Mouse (Mus musculus): Measurements from ENCODE around the gene Mbl2. TPM values are rescaled to one million over a fixed set of nuclear protein-coding genes. Genes with fewer than 3 reads are reported as not detected.

Gene Mbl2
- not detected in 2 replicates for polyA plus RNA-seq (2012; rRNA removed)

DNA sequence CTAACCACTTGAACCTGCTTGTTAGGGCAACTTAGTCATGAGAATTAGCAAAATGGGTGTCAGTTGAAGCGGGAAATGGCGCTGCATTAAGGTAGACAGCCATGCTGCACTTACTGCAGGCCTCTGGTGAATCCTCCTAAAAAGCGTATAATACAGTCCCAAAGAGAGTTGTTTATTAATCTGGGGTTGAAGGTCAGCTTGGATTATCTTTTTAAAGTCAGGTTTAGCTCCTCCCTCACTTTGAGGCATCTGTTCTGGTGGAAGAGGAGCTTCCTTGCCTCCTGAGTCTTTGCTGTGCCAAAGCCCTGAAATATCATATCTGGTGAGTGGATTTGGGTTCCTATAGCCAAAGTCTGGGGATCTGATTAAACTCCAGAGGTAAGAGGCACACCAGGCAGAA is at the start of gene Mbl2:
TSS of gene Mbl2 (plus strand) at position 252 of the 400 bp plus-strand sequence.
- H3K4me3 ChIP-seq (ENCODE audit: control insufficient read depth, low read depth, low read length) = no peak within 1 kb of the TSS
- H3K27ac ChIP-seq (ENCODE audit: control insufficient read depth, insufficient read depth, low read depth, low read length) = no peak within 1 kb of the TSS
- H3K36me3 ChIP-seq (ENCODE audit: control insufficient read depth, insufficient read depth, low read length) = no peaks in the 10 kb centered on the region
- TF ChIP-seq POLR2A (IDR thresholded peaks at IDR 0.05; ENCODE audit: control insufficient read depth, low read depth, low read length) = no peak
- no peaks in the 10 kb centered on the region; the same call in 1 of the 2 replicates for H3K4me1 ChIP-seq (ENCODE audit: control insufficient read depth, insufficient read depth, low read length)
- H3K27me3 ChIP-seq (ENCODE audit: control insufficient read depth, insufficient read depth, low read length) = no peaks in the 10 kb centered on the region

- TF ChIP-seq POLR2A (IDR thresholded peaks at IDR 0.05; ENCODE audit: control insufficient read depth, low read depth, low read length) (no peak), CTCF (IDR thresholded peaks at IDR 0.05; ENCODE audit: control insufficient read depth, insufficient read depth, insufficient replicate concordance, low read depth, low read length) (no peak)
- Histone ChIP-seq H3K27me3 (ENCODE audit: control insufficient read depth, insufficient read depth, low read length) (no peaks in the 10 kb centered on the region), H3K27ac (ENCODE audit: control insufficient read depth, insufficient read depth, low read depth, low read length) (no peak overlapping the region), H3K4me3 (ENCODE audit: control insufficient read depth, low read depth, low read length) (peak overlapping the region; percentile 2; the same call in 1 of the 2 replicates), H3K36me3 (ENCODE audit: control insufficient read depth, insufficient read depth, low read length) (no peaks in the 10 kb centered on the region), H3K4me1 (ENCODE audit: control insufficient read depth, insufficient read depth, low read length) (no peaks in the 10 kb centered on the region)
Measured at GRCm38 (mm10) chr19:30185536-30185935, 47.2 kb upstream of the Mbl2 start.

GRCm38 (mm10) chr19:30187232-30187631 is 45.5 kb upstream of the Mbl2 start:
- Histone ChIP-seq H3K4me1 (ENCODE audit: control insufficient read depth, insufficient read depth, low read length) (no peaks in the 10 kb centered on the region), H3K27ac (ENCODE audit: control insufficient read depth, insufficient read depth, low read depth, low read length) (no peak overlapping the region), H3K27me3 (ENCODE audit: control insufficient read depth, insufficient read depth, low read length) (no peaks in the 10 kb centered on the region), H3K4me3 (ENCODE audit: control insufficient read depth, low read depth, low read length) (no peak overlapping the region), H3K36me3 (ENCODE audit: control insufficient read depth, insufficient read depth, low read length) (no peaks in the 10 kb centered on the region)
- TF ChIP-seq CTCF (IDR thresholded peaks at IDR 0.05; ENCODE audit: control insufficient read depth, insufficient read depth, insufficient replicate concordance, low read depth, low read length) (no peak), POLR2A (IDR thresholded peaks at IDR 0.05; ENCODE audit: control insufficient read depth, low read depth, low read length) (no peak)

- no peak for TF ChIP-seq POLR2A (IDR thresholded peaks at IDR 0.05; ENCODE audit: control insufficient read depth, low read depth, low read length)
- no peak for TF ChIP-seq CTCF (IDR thresholded peaks at IDR 0.05; ENCODE audit: control insufficient read depth, insufficient read depth, insufficient replicate concordance, low read depth, low read length)
- H3K4me3 ChIP-seq (ENCODE audit: control insufficient read depth, low read depth, low read length) = no peak overlapping the region
- no peaks in the 10 kb centered on the region for H3K27me3 ChIP-seq (ENCODE audit: control insufficient read depth, insufficient read depth, low read length)
- no peaks in the 10 kb centered on the region for H3K36me3 ChIP-seq (ENCODE audit: control insufficient read depth, insufficient read depth, low read length)
- H3K27ac ChIP-seq (ENCODE audit: control insufficient read depth, insufficient read depth, low read depth, low read length) = no peak overlapping the region
- no peaks in the 10 kb centered on the region for H3K4me1 ChIP-seq (ENCODE audit: control insufficient read depth, insufficient read depth, low read length)
Measured at GRCm38 (mm10) chr19:30194999-30195398, 37.7 kb upstream of the Mbl2 start.

DNA sequence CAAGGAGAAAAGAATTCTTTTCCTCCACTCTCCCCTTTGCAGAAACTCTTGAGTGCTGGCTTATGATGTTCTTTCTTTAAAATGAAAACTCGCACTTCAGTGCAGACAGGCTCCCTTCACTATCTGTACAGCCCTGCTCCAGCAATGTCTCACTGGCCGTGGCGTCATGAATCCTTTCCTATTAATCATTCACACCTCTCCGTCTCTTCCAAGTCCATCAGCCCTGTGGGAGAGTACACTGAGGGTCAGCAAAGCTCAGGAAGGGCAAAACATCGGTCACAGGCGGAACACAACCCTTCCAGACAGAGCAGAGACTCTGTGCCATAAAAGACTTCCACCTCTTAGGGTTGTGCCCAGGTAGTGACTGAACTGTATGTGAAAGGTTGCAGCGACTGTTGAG is 30.6 kb upstream of the Mbl2 start:
- Histone ChIP-seq H3K36me3 (ENCODE audit: control insufficient read depth, insufficient read depth, low read length) (no peaks in the 10 kb centered on the region), H3K27me3 (ENCODE audit: control insufficient read depth, insufficient read depth, low read length) (no peaks in the 10 kb centered on the region), H3K4me3 (ENCODE audit: control insufficient read depth, low read depth, low read length) (no peak overlapping the region), H3K27ac (ENCODE audit: control insufficient read depth, insufficient read depth, low read depth, low read length) (no peak overlapping the region), H3K4me1 (ENCODE audit: control insufficient read depth, insufficient read depth, low read length) (no peaks in the 10 kb centered on the region)
- TF ChIP-seq POLR2A (IDR thresholded peaks at IDR 0.05; ENCODE audit: control insufficient read depth, low read depth, low read length) (no peak), CTCF (IDR thresholded peaks at IDR 0.05; ENCODE audit: control insufficient read depth, insufficient read depth, insufficient replicate concordance, low read depth, low read length) (no peak)

DNA sequence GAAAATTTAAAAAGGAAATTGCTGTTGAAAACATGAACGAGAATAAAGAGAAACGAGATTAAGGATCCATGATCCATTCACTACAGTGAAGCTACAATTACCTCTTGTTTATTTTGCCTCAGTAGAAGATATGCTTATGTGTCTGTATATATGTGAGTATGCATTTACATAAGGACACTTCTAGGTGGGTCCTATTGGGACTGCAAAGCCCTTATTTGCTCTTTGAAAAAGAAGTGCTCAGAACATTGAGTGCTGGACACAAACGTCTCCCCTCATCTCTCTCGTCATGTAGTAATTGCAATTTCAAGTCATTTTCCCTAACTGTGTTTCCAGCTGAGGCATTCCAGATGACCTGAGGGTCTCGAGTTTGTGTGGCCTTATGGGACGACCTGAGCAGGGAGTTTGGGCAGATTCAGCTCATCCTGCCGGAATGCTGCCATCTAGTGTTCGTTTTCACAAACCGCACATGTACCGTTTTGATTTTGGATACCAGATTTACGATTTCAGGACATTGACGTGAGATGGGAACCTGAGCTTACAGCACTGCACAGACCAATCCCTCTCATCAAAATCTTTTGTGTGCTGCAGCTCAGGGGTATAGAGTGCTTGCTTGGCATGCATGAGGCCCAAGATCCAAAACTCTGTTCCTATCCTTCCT is 27.5 kb upstream of the Mbl2 start:
- no peak for TF ChIP-seq POLR2A (IDR thresholded peaks at IDR 0.05; ENCODE audit: control insufficient read depth, low read depth, low read length)
- peak; percentile 67; the same call in 1 of the 2 replicates for TF ChIP-seq CTCF (IDR thresholded peaks at IDR 0.05; ENCODE audit: control insufficient read depth, insufficient read depth, insufficient replicate concordance, low read depth, low read length)
- Histone ChIP-seq H3K36me3 (ENCODE audit: control insufficient read depth, insufficient read depth, low read length) (no peaks in the 10 kb centered on the region), H3K4me3 (ENCODE audit: control insufficient read depth, low read depth, low read length) (no peak overlapping the region), H3K27ac (ENCODE audit: control insufficient read depth, insufficient read depth, low read depth, low read length) (no peak overlapping the region), H3K4me1 (ENCODE audit: control insufficient read depth, insufficient read depth, low read length) (no peaks in the 10 kb centered on the region), H3K27me3 (ENCODE audit: control insufficient read depth, insufficient read depth, low read length) (no peaks in the 10 kb centered on the region)

GRCm38 (mm10) chr19:30205874-30206273 is 26.9 kb upstream of the Mbl2 start:
- H3K27me3 ChIP-seq (ENCODE audit: control insufficient read depth, insufficient read depth, low read length) = no peaks in the 10 kb centered on the region
- TF ChIP-seq POLR2A (IDR thresholded peaks at IDR 0.05; ENCODE audit: control insufficient read depth, low read depth, low read length) (no peak), CTCF (IDR thresholded peaks at IDR 0.05; ENCODE audit: control insufficient read depth, insufficient read depth, insufficient replicate concordance, low read depth, low read length) (no peak)
- no peak overlapping the region for H3K27ac ChIP-seq (ENCODE audit: control insufficient read depth, insufficient read depth, low read depth, low read length)
- no peaks in the 10 kb centered on the region for H3K4me1 ChIP-seq (ENCODE audit: control insufficient read depth, insufficient read depth, low read length)
- H3K36me3 ChIP-seq (ENCODE audit: control insufficient read depth, insufficient read depth, low read length) = no peaks in the 10 kb centered on the region
- H3K4me3 ChIP-seq (ENCODE audit: control insufficient read depth, low read depth, low read length) = no peak overlapping the region

All from testis, adult 2 months (tissue).